Mouse (Mus musculus): ENCODE data around the gene Itpr1.

The Itpr1 gene

DNA sequence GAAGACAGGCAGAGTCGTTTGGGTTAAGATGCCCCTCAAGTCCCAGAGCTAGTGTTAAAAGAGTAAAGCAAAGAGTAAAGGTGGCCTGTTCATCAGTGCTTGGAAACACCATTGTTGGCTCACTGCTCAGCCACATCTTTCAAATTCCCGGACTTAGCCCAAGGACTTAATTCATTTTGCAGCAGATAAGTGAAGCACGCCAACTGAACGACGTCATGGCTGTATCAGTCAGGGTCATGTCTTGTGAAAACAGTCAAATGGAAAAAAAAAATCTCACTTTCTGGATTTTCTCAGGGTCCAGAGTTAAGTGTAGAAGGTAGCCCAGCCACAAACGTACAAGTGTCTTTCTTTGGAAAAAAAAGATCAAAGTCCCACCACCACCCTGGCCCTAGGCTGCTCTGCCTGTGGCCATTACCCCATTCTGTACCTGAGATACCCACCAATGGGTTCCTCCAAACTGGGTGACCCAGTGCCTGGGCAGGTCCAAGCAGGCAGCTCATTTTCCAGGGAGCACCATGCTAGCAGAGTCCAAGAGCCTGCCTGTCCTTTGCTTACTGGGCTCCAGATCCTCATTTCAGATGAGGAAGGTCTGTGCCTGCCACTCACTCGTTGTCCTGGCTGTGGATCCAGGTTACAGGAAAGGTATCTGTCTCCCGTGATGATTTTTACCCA is 251.5 kb downstream of the Itpr1 start:
- CTCF ChIA-PET, result no interaction called here

DNA sequence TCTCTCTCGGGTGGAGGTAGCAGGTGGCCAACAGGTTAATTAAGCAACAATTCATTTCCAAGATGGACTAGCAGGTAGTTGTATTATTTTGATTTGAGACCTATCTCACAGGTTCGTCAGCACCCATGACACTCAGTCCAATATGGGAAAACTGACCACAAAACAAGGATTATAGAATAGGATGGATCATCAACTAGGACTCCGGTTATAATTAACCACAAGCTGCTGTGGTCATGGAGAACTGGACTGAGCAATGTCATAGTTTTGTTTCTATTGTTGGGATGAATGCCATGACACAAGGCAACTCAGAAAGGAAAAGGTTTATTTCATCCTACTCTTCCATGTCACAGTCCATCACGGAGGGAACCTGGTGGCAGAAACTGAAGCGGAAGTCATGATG is 252.3 kb downstream of the Itpr1 start:
- CTCF ChIA-PET, result no interaction called here

DNA sequence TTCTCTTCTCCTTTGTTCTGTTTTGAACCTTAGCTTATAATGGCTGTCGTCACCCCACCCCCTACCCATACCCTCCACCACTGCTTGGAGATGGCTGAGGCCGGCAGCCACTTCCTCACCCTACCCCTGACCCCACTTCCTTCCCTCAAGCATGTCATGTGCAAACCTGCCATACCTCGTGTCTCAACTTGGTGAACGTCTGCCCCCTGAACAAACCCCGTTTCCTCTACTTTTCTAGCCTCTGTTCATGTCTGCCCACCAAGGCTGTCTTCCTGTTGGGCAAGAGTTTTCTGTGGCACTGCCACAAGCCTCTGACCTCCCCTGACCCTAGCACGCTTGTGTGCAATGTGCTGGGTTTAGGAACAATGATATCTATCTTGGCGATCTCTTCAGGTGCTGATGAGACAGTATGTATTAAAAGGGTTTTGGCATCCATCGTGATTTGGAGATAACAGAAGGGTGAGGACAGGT is 253.2 kb downstream of the Itpr1 start:
- CTCF ChIA-PET, result no interaction called here

DNA sequence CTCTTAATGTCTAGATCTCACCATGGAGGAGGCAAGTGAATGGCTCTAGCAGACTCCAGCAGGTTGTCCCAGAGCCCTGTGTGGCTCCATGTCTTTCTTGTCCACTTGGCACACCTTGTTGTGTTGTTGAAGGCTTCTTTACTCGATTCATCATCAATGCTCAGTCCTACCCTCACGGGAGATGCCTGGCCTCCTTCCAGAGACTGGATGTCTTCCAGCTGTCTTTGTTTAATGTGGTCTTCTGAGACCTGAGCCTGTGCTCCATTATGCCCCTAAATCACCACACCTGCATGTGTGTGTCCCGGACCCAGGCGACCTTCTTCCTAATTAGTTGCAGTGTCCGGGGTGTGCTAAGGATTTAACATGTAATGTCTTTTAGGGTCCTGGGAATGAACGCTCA is 254.7 kb downstream of the Itpr1 start:
- CTCF ChIA-PET, result no interaction called here

DNA sequence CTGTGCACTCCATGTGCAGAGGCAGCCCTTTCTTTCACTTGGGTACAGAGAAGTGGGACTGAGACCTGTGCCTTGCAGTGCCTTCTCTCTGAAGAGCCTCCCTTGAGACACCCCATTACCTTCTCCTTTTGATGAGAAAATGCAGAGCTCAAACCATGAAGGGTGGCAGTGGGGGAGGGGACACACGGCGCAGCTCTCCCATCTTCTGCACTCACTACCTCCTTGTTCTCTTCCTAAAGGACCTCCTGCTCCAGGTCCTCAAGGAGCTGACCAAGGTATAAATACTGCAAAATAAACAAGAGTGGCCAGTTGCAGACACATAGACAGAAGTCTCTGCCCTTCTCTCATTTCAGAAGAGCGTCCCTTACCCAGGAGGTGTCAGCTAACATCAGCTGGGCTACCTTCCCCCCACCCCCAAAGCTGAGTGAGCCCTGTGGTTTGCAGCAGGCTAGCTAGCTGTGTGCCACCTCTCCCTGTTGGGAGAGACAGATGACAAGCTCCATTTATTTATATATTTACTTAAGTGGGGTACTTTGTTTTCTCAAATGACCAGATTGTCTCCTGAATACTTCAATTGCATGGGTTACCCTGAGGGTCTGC is 255.4 kb downstream of the Itpr1 start:
- CTCF ChIA-PET, result interaction anchor here (0.9 kb wide), 1 partner anchor 35 kb away, joined by 6 read pairs; no protein-coding TSS in a partner anchor

DNA sequence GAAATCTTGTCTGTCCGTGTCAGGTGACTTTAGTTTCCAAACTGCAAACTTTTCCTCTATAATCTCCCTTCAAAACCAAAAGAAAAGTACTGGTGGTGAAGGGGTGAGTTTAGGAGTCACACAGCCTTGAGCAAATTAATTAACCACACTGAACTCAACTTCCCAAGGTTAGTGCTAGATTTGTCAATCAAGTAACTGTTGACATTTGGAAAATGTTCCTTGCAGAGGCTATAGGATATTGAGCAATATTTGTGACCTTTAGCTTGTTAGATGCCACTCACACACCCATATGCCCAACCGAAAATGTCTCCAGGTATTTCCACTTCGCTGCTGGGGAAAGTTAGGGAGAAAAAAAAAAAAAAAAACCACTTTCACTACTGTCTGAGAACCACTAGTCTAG is 259.0 kb downstream of the Itpr1 start:
- CTCF ChIA-PET, result no interaction called here

DNA sequence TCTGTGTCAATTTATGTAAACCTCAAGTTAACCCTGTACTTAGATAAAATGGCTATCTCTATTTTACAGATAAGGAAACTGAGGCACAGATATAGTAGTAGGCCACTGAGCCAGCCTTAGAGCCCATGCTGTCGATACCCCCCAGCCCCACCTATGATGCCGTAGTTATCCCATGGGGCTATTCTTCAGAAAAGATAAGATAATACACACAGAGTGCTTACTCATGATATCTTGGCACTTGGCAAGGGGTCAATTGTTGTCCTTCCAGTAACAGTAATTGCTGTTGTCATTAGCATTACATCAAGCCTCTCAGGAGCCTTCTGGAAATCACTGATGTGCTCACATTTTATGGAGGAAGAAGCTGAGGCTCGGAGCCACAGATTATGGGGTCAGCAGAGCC is 259.9 kb downstream of the Itpr1 start:
- CTCF ChIA-PET, result no interaction called here

DNA sequence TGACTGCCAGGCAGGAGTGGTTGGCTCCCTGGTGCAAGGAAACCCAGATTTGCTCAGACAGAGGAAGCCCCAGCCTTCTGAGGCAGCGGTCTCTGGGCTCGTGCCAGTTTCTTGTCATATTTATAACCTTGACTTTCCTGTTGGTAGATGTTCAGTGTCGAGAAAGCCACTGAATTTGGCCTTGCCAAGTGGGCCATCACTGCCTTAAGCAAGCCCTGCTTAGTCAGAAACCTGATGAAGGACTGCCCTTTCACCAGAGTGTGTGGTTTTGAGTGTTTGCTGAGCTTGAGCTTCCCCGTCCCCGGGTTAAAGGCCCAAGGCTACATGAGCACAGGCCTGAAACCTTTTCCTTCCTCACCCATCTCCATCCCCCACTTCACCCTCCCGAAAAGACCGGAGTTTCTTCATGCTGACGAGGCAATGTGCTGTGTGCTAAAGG is 263.9 kb downstream of the Itpr1 start:
- CTCF ChIA-PET, result no interaction called here

DNA sequence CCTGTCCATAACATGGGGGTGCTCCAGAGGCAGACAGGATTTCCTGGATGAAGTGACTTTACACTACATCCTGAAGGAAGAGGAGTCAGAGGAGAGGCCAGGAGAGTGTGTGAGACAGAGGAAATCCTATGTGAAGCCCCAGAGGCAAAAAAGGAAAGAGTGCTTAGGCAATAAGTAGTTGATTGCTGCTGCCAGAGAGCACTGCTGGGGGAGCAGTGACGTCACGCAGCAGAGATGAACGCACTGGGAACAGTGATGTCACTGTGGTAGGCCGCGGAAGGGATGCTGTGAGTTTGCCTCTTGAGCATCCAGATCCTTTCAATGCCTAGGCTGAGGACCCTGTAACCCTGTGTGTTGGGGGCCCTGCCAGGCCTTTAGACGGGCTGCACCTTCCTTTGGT is 264.7 kb downstream of the Itpr1 start:
- CTCF ChIA-PET, result no interaction called here

DNA sequence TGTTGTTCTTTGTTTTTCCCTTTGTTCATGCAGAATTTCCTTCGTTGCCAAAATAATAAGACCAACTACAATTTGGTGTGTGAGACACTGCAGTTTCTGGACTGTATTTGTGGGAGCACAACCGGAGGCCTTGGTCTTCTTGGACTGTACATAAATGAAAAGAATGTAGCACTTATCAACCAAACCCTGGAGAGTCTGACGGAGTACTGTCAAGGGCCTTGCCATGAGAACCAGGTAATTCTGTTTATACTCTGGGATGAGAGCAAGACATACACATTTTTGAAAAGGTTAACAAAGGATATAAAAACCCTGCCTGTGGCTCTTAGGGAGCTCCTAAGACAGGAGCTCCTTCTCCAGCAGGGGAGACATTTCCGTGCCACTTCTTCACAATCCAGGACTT is 268.3 kb downstream of the Itpr1 start:
- CTCF ChIA-PET, result no interaction called here

DNA sequence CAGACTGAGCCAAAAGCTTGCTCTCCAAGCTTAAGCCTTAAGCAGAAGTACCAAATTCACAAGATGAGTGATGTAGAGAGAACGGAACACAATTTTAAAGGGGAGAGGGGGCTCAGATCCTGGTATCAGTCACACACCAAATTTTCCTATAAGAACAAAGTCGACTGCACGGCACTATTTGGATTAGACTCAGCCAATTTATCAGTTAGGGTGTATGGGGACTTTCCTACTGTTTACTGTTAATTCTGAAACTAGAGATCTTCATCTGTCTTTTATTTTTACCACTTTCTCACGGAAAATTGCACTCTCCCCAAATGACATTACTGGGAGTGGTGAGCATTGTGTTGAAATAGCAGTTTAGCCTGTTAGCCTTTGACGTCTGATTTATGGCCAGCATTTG is 269.6 kb downstream of the Itpr1 start:
- CTCF ChIA-PET, result no interaction called here

DNA sequence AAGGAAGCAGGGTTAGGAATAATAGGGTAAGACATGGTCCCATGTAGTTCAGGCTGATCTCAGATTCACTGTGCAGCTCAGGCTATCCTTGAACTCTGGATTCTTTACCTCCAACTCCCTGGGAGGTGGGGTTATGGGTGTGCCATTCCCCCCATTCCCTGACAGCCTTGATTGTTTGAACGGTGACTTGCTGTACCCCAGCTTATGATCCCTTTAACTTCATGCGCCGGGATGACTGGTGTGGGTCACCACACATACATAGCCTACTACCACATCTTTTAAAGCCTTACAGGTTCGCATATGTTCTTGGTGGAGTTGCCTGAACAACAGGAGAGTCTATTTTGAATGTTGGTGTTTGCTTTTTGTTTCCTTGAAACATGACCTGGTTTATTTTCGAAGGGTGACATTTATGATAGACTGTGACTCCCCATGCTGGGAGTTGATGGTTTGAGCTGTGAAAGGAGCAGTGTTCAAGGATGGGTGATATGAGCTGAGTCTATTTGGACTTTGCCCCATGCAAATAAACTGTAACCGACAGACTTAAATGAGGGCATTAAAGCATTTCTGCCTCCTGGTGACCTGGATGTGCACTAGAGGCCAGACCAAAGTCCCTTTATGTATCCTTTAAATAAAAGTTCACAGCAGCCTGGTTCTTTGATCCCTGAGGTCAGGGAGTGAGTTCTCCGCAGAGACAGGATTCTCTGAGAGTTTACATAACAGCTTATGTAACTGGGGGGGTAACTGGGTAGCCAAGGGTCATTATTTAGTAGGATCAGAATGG is 273.5 kb downstream of the Itpr1 start:
- CTCF ChIA-PET, result no interaction called here

DNA sequence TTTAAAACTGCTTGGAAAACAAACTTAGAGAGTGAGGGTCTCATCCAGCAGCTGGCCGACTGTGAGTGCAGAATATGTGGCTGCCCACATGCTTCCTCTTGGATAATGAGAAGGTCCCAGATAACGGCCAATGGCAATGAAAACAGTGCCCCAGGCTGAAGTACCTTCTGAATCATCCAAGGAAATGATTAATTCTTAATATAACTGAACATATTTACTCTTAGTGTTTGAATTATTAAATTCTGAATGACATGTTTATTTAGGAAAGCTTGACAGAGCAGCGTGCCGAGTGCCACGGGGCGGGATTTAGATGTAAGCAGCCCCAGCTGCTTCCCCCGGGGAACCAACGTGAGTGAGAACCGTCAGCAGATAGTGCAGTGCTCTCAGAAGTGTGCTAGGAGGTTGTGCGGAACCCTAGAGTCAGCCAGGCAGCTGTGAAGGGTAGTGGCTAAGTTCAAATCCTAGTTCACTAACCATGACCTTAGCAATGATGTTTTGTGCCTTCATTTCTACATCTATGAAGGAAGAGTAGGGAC is 274.5 kb downstream of the Itpr1 start:
- CTCF ChIA-PET, result no interaction called here

DNA sequence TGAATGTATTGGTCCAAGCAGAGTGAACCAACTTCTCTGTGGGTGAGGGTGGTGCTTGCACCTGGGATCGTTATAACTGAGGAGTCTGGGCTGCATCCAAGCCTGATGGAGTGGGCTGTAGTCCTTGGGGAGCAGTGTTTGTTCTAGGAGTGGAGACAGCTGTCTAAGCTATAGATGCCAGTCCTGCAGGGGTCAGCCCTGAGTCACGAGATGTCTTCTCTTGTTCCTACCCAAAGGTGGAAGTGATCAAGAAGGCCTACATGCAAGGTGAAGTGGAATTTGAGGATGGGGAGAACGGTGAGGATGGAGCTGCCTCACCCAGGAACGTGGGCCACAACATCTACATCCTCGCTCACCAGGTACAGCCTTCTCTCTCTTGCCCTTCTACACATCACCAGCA is 275.4 kb downstream of the Itpr1 start:
- CTCF ChIA-PET, result interaction anchor here (0.9 kb wide), 1 partner anchor 221 kb away, joined by 3 read pairs; no protein-coding TSS in a partner anchor

DNA sequence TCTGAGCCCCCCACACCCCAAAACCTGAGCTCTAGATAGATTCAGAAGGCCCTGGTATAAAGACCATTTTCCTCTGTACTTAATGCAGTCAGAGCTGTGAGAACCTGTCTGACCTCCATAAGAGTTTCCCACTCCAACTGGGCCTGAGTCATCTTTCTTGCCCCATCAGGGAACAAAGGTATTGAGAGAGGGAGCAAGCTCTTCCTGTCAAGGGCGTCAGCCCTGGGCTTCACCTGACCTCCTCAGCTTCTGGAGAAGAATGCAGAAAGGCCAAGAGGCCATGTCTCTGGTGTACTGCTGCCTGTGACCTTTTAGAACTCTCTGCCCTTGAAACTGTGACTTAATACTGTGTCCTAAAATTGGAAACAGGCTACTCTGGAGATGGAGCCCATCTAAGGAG is 279.1 kb downstream of the Itpr1 start:
- CTCF ChIA-PET, result interaction anchor here (0.7 kb wide), 1 partner anchor 90 kb away, joined by 3 read pairs; no protein-coding TSS in a partner anchor

DNA sequence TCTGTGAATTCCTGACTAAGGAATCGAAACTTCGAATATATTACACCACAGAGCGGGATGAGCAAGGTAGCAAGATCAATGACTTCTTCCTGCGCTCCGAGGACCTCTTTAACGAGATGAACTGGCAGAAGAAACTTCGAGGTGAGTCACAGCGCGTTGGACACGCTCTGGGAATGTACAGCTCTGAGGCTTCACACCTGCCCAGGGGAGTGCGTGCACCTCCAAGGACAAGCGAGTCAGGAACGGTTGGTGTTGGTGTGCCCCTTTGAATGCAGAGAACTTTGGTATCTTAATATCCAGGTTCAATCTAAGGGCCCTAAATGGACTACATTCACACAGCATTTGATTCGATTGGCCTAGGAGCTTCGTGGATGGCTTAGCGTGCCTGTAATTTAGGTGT is 280.9 kb downstream of the Itpr1 start:
- CTCF ChIA-PET, result no interaction called here

DNA sequence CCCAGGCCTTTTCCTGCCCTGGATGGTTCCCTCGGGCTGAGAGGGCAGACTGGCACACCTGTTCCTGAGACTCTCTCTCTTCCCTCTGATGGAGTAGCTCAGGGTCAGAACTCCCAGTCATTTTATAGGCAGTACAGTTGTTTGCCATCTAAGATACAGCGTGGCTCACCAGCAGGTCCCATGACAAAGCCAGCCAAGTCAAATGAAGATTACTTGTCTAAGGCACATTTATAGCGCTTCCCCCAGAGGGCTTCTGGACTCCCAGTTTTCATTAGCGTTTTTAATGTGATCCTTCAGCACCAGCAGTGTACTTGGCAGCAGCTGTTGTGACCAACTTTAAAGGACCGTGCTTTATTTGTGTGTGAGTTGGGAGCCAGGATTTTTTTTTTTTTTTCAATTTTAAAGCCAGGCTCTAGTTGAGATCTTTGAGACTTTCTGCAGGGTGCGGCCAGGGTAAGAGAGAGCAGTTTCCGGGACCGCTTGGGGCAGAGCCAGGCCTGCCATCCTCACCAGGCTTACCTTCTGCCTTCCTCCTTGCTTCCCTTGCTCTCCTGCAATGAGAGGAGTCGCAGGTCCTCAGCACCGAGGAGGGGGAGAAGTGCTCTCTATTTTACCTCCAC is 281.4 kb downstream of the Itpr1 start:
- CTCF ChIA-PET, result no interaction called here

DNA sequence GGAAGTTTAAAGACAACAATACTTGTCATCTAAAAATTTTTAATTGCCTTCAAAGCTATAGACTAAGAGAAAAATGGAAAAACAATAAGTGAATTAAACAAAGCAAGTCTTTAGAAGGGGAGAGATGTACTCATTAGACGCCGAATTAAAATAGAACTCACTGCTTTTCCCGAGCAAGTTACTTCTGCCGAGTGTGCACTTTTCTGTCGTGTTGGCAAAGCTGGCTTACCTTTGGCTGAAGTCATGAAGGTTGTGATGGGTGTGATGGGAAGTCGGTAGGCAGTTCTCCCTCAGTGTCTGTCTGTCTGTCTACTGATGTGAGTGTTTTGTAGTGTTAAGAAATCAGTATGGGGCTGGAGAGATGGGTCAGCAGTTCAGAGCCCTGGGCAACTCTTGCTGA is 282.1 kb downstream of the Itpr1 start:
- CTCF ChIA-PET, result no interaction called here

DNA sequence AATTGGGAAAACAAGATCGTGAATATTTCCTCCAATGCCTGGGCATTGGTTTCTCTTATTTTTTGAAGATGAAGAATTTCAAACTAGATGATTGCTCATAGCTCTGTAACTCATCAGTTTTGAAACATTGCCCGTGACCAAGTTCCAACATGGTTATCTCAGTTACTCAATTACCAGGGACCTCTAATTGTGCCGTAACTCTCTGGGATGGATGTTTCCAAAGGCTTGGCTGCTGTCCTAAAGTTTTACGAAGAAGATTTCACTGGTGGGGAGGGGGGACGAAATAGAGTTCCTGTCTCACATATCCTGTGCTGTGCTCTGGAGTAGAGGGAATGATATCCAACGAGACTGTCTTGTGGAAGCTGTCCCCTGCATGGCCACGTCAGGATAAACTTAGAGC is 285.2 kb downstream of the Itpr1 start:
- CTCF ChIA-PET, result no interaction called here

DNA sequence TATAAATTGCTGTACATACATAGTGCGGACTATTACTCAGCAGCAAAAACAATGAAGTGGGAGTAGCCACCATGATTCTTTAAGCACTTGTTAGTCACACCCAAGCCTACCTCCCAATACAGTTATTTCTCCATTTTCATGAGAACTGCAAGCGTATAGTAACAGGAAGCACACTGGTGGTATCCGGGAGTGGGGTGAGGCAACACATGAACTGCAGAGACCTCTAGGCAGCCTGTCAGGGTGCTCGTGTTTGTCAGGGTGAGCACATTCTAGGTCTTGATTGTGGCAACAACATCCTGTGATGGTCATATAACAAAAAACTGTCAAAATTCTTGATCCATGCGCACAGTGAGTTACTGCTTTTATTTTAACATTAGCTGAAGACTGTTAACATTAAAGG is 290.8 kb downstream of the Itpr1 start:
- CTCF ChIA-PET, result no interaction called here

DNA sequence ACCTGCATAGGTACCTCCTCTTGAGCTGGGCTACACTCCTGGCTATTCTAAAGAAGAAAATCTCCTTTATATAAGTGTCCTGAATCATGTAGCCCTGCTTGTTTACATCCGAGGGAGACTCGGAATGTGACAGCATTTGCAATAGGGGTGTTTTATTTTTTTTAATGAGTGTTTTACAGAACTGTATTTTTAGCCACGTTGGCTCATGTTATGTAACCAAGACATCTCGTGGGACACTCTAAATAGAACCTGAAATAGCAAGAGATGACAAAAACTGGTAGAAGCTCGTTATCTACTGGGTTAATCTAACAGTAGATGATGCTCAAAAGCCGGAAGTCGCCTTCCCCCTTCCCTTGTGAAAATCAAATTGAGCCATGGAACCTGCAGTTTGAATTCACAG is 291.8 kb downstream of the Itpr1 start:
- CTCF ChIA-PET, result no interaction called here

DNA sequence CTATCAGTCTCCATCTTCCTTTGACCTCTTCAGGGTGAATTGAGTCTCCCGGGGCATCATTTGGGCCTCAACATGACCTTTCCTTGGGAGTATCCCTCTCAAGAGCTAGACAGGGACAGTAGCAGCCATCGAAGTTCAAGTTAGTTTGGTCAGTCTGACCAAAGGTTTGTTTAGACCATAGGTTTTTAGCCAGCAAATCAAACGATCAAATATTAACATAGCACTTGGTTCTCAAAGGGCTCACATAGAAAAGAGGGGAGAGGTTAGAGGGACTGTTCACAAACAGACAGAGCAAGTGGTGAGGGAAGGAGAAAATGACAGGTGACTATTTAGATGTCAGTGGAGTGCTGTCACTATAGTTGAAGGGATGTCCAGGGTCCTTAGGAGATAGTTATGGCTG is 293.3 kb downstream of the Itpr1 start:
- CTCF ChIA-PET, result no interaction called here

All from spleen, embryonic (tissue).